Mouse (Mus musculus): ENCODE data around the gene Stpg4. TPM values are rescaled to one million over a fixed set of nuclear protein-coding genes. Genes with fewer than 3 reads are reported as not detected.

Stpg4 gene
- total RNA-seq, 2 experiments from 2014 or later, result not detected

DNA sequence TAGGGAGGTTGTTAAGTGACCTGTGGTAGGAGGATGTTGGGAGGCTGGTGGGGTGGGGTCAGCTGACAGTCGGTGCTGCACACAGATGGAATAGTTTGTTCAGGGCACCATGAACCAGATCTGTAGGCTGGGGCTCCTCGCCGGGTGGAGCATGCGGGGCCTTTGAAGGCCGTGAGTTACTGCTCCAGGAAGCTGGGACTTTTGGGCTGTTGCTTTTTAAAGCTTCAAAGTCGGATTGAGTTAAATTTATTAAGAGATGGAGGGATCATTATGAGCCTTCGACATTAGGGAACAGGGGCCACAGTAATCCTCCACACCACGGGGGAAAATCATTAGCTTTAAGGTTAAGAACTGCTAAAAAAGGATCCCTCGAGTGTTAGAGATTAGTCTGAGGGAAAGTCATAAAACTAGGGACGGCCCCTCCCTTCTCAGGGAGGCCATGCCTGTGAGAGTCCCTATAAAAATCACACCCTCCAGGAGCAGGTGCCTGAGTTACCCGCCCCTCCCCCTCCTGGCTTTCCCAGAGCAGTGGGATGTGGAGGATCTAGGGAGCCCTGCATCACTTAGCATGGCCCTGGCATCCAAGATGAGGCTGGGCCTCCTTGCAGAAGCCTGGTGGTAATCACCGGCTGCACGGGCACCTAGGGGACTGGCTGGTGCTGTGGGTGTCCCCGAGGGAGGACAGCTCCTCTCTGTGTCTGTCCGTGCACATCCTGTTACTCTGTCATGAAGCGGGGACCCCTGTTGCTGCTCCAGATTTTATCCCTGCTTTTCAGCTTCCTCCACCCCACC is 75.2 kb downstream of the Stpg4 start:
- DNase-seq (ENCODE audit: extremely low spot score in 1 of 2, low spot score in 1 of 2), result no peak

DNA sequence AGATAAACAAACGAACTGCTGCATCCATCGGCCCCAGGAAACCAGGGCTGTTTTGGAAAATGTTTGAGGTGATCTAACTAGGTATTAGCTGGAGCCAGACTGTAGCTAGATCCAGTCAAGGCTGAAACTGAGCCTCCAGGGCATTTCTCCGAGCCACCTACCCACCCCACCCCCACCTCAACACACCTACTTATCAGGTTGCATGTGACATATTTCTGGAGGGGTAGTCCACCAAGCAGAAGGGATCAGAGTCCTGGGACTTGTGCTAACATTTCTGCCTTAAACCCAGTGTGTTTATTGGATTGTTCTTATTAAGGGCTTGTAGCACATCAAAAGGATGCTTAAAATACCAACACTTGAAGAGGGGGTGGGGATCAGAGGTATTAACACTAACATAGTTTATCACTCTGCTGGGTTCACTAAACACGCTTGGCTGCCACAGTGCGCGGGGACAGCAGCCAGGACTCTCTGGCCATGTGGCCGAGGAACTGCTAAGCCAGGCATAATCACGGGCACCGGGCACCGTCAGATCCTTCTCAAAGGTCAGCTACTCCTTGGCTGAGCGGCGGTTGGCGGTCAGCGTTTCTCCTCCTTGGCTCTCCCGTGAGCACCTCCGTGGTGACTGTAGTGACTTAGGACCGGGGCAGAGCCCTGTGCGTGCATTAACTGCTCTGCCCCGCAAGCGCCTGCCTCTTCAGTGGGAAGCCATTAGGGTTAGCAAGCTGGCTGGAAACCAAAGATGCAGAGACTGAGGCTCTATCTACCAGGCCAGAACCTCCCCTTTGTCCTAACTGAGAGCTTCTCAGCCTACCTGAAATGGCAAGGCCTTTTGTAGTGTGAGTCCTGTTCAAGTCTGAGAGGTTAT is 76.1 kb downstream of the Stpg4 start:
- DNase-seq (ENCODE audit: extremely low spot score in 1 of 2, low spot score in 1 of 2), result no peak

DNA sequence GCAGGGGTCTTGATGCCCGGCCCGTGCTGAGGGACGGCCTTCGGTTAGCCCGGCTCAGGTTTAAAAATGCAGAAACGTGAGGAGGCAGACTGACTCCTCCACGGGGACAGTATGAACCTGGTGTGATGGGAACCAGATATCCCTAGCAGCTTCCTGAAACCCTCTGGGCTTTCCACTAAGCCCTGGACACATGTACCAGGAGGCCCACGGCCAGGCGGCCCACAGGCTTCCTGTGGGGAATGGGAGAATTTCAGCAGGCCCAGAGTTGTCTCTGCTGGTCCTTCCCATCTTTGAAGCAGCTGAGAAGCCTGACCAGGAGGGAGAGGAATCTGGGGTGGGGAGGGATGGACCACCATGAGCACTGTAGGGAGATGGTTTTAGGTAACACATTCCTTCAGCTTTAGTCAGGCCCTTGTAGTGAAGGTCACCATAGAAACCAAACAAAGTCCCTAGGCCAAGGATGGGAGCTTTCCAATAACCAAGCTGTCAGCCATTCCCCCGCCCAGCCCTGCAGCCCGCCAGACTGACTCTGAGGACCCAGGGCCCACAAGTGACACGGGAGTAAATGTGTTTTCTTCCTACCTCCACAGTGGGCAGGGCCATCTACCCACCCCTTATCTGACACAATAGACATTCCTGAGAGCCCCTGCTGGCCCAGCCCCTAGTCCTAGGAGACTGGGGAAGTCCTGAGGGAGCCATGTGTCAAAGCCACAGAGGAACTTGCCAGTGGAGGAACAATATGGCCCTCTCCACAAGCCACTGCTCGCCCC is 76.9 kb downstream of the Stpg4 start:
- DNase-seq (ENCODE audit: extremely low spot score in 1 of 2, low spot score in 1 of 2), result no peak

DNA sequence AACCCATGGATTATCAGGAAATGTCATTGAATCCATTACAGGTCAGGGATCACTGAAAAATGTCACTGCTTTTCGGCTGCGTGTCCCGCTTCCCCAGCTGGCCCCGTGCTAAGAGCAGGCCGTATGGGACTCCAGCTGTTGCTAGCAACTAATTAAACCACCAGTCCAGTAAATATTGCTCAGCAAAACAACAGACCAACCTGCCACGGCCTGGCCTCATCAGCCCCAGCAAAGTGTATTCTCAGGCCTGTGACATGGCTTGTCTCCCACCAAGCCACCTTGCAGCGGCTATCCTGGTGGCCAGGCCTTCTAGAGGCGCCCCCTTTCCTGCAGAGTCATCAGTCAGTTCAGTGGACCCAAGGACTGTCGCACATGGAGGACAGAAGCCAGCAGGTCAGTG is 78.0 kb downstream of the Stpg4 start:
- DNase-seq (ENCODE audit: extremely low spot score in 1 of 2, low spot score in 1 of 2), result no peak

DNA sequence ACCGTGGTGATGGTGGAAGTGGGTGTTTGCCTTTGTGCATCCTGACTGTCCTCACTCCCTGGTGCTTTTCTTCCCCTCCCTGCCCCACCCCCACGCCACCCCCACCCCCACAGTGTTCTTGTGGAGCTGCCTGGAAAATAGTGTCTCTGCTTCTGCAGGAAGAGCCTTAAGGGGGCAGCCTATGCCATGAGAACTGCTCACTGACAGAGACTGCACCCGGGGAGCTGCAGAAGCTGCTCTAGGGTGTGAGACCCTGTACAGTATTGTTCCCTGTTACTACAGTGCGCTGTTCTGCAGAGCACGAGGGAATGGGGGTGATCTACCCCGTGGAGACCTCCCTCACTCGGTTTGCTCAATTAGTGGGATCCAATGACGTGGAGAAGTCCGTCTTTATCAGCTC is 78.5 kb downstream of the Stpg4 start:
- no peak for DNase-seq (ENCODE audit: extremely low spot score in 1 of 2, low spot score in 1 of 2)

DNA sequence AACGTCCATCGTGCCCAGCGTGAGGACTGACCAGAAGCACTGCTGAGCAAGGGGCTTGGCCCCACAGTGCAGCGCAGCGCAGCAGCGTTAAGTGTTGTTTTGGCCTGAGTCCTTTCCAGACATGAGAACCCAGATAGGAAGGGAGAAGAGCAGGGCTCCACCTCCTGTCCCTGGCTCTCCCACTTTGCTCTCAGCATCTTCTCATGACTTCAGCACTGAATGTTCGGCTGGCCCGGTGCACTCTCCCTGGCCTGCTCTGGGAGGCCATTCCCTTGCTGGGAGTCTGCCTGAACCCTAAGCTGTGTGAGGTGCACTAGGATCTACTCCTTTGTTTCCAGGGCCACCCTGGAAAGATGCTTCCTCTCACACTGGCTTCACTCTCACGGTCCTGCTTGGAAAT is 79.2 kb downstream of the Stpg4 start:
- DNase-seq (ENCODE audit: extremely low spot score in 1 of 2, low spot score in 1 of 2), result no peak

DNA sequence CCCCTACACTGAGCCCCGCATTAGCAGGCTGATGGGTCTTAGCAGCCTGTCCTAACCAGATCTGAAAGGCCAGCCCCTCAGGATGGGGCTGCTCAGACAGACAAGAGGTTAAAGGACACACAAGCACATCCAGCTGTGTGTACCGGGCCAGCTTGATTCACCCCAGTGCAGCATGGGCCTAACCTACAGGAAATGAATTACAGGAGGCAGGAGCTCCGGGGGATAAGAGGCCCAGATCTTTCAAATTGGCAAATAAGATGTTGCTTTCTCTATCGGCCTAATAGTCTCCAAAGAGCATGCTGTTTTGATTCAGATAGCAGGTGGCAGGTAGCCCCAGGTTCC is 82.3 kb downstream of the Stpg4 start:
- DNase-seq (ENCODE audit: extremely low spot score in 1 of 2, low spot score in 1 of 2), result no peak

DNA sequence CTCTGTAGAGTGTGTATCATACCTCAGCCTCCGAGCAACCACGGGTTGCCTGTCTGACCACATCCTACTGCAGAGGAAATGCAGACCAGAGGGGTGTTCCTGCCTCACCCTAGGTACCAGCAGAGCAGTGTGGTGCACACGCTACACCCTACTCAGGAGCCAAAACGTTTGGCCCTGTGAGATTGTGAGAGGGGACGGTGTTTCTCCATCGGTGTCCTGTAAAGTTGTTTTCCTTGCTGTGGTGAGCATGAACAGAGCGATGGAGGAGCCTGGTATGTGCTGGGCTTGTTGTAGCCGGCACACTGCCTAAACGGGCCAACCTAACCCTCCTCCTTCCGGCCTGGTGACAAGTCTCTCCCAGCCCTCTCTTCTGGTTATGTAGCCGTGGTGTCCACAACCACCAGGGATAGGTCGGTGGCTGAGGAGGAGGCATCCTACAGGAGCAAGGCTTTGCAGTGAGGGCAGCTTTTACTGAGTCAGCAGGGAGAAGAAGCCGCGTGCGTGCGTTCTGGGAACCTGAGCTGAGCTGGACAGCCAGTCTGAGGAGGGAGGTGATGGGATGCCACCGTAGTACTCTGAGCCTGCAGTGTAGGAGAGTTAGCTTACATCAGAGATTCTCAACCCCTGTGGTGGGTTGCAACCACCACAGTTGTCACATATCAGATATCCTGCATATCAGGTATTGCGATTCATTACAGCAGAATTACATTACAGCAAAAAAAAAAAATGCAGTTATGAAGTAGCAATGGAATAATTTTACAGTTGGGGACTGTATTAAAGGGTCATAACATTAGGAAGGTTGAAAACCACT is 82.9 kb downstream of the Stpg4 start:
- DNase-seq (ENCODE audit: extremely low spot score in 1 of 2, low spot score in 1 of 2), result no peak

DNA sequence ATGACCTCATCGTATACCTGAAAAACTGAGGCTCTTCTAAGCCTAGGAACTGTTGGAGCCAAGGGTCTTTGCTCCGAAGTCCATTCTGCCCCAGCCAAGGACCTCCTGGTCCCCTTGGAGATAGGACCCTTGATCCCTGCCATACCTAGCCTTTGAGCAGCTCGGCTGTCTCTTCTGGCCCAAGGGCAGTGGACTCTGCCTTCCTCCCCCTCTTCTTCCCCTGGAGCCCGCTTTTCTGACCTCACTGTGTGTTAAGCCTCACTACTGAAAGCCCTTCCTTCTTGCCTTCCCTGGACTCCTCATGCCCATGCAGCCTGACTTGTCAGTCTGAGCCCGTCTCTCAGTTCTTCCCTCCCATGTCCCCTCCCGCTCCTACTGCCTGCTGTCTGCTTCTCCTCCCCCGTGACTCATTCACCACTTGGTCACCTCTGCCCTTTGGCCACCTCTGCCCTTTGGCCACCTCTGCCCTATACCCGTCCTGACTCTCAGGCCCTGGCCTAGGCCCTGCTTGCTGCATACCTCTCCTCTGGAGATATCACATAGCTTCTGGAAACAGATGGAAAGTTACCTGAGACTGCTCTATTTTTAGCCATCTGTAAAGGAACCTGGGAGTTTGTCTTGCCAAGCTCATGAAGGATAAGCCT is 84.4 kb downstream of the Stpg4 start:
- no peak for DNase-seq (ENCODE audit: extremely low spot score in 1 of 2, low spot score in 1 of 2)

Other genes with a start within 250 kb of the Stpg4 start
- gene Mcfd2, start 161.8 kb downstream of the Stpg4 start, total RNA-seq (2021), result 10 to 100 TPM; 51.0 to 53.2 TPM
- 1 to 10 TPM; 5.1 to 8.1 TPM for gene Ttc7, start 144.9 kb downstream of the Stpg4 start, total RNA-seq (2021)
- gene Calm2, start 19.2 kb upstream of the Stpg4 start, total RNA-seq (2021), result 1,000 to 10,000 TPM; 2,126 to 2,271 TPM
- gene Epcam, start 208.2 kb upstream of the Stpg4 start, total RNA-seq (2021), result under 1 TPM; 0.35 to 0.64 TPM
- 10 to 100 TPM; 36.9 to 42.2 TPM for gene Msh2, start 244.6 kb upstream of the Stpg4 start, total RNA-seq (2021)